Mouse (Mus musculus) left cerebral cortex, postnatal 4 days (tissue): Measurements from ENCODE around the gene Kif15. TPM values are rescaled to one million over a fixed set of nuclear protein-coding genes. Genes with fewer than 3 reads are reported as not detected.

Experiments
- total RNA-seq, 2 experiments: library from RNA; stranded (reverse); gene quantifications; 2 replicates each; pipeline ENCODE4 v1.2.3; 2021

The Kif15 gene
- total RNA-seq, 2 experiments from 2014 or later = 6.3 to 6.7 TPM

Other genes with a start within 250 kb of the Kif15 start
- not detected for gene Topaz1, start 203.7 kb upstream of the Kif15 start, total RNA-seq
- gene Tcaim, start 145.5 kb upstream of the Kif15 start, total RNA-seq = 10 to 100 TPM; 11.3 to 11.5 TPM
- gene Gm35549, start 107.0 kb upstream of the Kif15 start, total RNA-seq = not detected
- gene Zfp445, start 85.0 kb upstream of the Kif15 start, total RNA-seq = 100 to 1,000 TPM; 202 to 204 TPM
- gene Zkscan7, start 65.4 kb upstream of the Kif15 start, total RNA-seq = 1 to 10 TPM; 6.3 to 6.9 TPM
- 10 to 100 TPM; 10.6 to 11.7 TPM for gene Zfp105, start 28.0 kb upstream of the Kif15 start, total RNA-seq
- 10 to 100 TPM; 20.9 to 26.7 TPM for gene 1110059G10Rik, start within 50 bp of the Kif15 start, total RNA-seq
- gene Tmem42, start 70.3 kb downstream of the Kif15 start, total RNA-seq = 10 to 100 TPM; 22.4 to 28.7 TPM
- gene Tgm4, start 83.7 kb downstream of the Kif15 start, total RNA-seq = 1 to 10 TPM in 1 of 2 experiments, under 1 TPM in 1; 0.74 to 1.3 TPM
- 10 to 100 TPM; 75.2 to 80.1 TPM for gene Zdhhc3, start 162.2 kb downstream of the Kif15 start, total RNA-seq
- 10 to 100 TPM; 45.0 to 51.9 TPM for gene Exosc7, start 162.2 kb downstream of the Kif15 start, total RNA-seq
- gene Clec3b, start 199.9 kb downstream of the Kif15 start, total RNA-seq = 1 to 10 TPM; 7.3 to 8.2 TPM